Mouse (Mus musculus) intestine, embryonic 16.5 days (tissue): ENCODE measurements around the gene Cldn10. TPM values are rescaled to one million over a fixed set of nuclear protein-coding genes. Genes with fewer than 3 reads are reported as not detected.

ENCODE experiments used
- ATAC-seq: fragments of 200-750 bp; cut with Nextera tagmentation; 2 replicates; pipeline ENCODE4 v1.8.0; 2017; ENCODE audit warnings: moderate TSS enrichment, moderate library complexity
- H3K27ac ChIP-seq: fragments of 300-500 bp; sonication (generic); 2 replicates; pipeline ENCODE4 v1.5.1; 2014; ENCODE audit warnings: mild to moderate bottlenecking, low read length
- H3K27me3 ChIP-seq: fragments of 300-500 bp; sonication (generic); replicated peaks from 2 replicates; pipeline ENCODE4 v1.6.1; 2014; ENCODE audit warnings: low read length, control low read depth, mixed read lengths; ENCODE audit not compliant: control insufficient read depth, insufficient read depth
- H3K36me3 ChIP-seq: fragments of 300-500 bp; sonication (generic); 2 replicates; pipeline ENCODE4 v1.6.1; 2014; ENCODE audit warnings: low read length, control low read depth; ENCODE audit not compliant: control insufficient read depth, insufficient read depth
- H3K4me1 ChIP-seq: fragments of 300-500 bp; sonication (generic); 2 replicates; pipeline ENCODE4 v1.6.1; 2014; ENCODE audit warnings: low read length, control low read depth, mixed read lengths; ENCODE audit not compliant: control insufficient read depth, insufficient read depth
- H3K4me2 ChIP-seq: fragments of 300-500 bp; sonication (generic); 2 replicates; pipeline ENCODE4 v1.6.1; 2014; ENCODE audit warnings: low read depth, low read length, control low read depth
- H3K4me3 ChIP-seq: fragments of 300-500 bp; sonication (generic); 2 replicates; pipeline ENCODE4 v1.5.1; 2014; ENCODE audit warnings: mild to moderate bottlenecking, low read length
- H3K9ac ChIP-seq: fragments of 300-500 bp; sonication (generic); 2 replicates; pipeline ENCODE4 v1.6.1; 2014; ENCODE audit warnings: low read depth, low read length
- H3K9me3 ChIP-seq: fragments of 300-500 bp; sonication (generic); 2 replicates; pipeline ENCODE4 v1.6.1; 2016; ENCODE audit warnings: low read length, control low read depth; ENCODE audit not compliant: control insufficient read depth
- WGBS: fragments of 180-500 bp; shearing (Covaris S2); extraction: QIAGEN DNeasy Blood & Tissue Kit; methylation state at CpG from one replicate; pipeline ENCODE4 v1.1.7; 2014; 5-methylcytosine and 5-hydroxymethylcytosine counted together
- polyA plus RNA-seq: library from polyadenylated mRNA; unstranded; fragments of >200 nt; fragmentation: Nextera tagmentation; extraction: Ambion mirVana; gene quantifications from 2 replicates; pipeline ENCODE4 v1.2.1, GENCODE M21; 2015

Cldn10 gene
- polyA plus RNA-seq, 1 experiment from 2014 or later: 21.1 TPM

DNA sequence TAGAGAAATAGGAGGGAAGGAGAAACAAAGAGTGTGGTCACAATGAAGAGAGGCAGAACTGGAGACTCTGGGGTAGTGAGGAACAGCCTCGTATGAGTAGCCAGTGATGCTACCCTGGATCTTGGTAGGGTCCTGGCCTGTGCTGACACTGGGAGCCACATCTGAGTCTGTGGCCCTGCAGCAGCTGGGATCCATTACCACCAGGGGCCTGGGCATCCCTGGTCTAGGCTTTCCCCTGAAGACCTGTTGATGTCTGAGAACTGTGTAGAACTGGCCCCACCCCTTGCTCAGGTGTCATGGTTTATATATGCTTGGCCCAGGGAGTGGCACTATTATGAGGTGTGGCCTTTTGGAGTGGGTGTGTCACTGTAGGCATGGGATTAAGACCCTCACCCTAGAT, 12.2 kb upstream of the Cldn10 start:
- no peak overlapping the region for H3K9ac ChIP-seq
- no peaks in the 10 kb centered on the region for H3K36me3 ChIP-seq
- no peak overlapping the region for H3K4me2 ChIP-seq
- H3K4me1 ChIP-seq: no peaks in the 10 kb centered on the region
- H3K27me3 ChIP-seq: no peaks in the 10 kb centered on the region
- H3K27ac ChIP-seq: no peak overlapping the region
- WGBS: 91% methylated on average over 1 of the region's 1 CpGs
- no peak overlapping the region for H3K4me3 ChIP-seq
- no peaks in the 10 kb centered on the region for H3K9me3 ChIP-seq
- ATAC-seq: no peak

DNA sequence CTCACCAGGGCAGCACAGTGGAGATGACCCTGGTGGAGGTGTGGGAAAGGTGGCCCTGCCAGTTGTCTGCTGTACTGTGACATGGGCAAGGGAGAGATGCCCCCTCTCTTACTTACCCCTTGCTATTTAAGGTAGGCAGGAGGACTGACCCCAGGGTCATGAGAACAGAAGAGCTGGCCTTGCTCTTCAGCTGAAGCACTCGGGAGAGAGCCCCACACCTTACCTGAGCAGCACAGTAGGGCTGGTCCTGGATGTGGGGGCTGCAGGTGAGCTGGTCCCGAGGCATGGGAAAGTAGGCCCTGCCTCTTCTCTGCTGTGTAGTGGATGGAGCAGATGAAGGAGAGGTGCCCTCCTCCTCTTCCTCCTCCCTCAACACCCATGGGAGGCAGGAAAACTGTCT, 11.3 kb upstream of the Cldn10 start:
- no peak overlapping the region for H3K4me2 ChIP-seq
- WGBS: 82% methylated on average over 2 of the region's 2 CpGs
- ATAC-seq: no peak

DNA sequence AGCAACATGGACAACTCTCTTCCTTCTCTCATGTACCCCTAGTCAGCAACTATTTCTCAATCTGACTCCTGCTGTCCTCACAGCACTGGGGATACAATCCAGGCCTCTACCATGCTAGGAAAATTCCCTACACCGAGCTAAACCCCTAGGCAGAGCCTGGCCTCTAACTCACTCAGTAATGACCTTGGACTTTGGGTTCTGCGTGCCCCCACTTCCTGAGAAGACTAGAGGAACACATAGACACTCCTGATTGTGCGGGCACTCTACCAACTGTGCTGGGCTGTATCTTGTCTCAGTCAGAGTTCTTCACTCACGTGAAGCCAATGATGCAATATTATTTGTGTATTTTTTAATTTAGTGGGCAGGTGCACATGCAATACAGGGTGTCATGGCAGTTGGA, 10.2 kb upstream of the Cldn10 start:
- no peak overlapping the region for H3K4me3 ChIP-seq
- ATAC-seq: no peak
- no peaks in the 10 kb centered on the region for H3K36me3 ChIP-seq
- H3K4me2 ChIP-seq: no peak overlapping the region
- no peak overlapping the region for H3K9ac ChIP-seq
- no peak overlapping the region for H3K27ac ChIP-seq
- no peaks in the 10 kb centered on the region for H3K27me3 ChIP-seq
- WGBS: 77% methylated on average over 4 of the region's 4 CpGs
- H3K9me3 ChIP-seq: no peaks in the 10 kb centered on the region
- H3K4me1 ChIP-seq: no peaks in the 10 kb centered on the region

More for the DNA sequence above, 11.3 kb upstream of the Cldn10 start:
- no peak overlapping the region for H3K9ac ChIP-seq
- H3K4me1 ChIP-seq: no peaks in the 10 kb centered on the region
- H3K27me3 ChIP-seq: no peaks in the 10 kb centered on the region
- H3K36me3 ChIP-seq: no peaks in the 10 kb centered on the region
- no peaks in the 10 kb centered on the region for H3K9me3 ChIP-seq
- no peak overlapping the region for H3K4me3 ChIP-seq
- H3K27ac ChIP-seq: no peak overlapping the region

DNA sequence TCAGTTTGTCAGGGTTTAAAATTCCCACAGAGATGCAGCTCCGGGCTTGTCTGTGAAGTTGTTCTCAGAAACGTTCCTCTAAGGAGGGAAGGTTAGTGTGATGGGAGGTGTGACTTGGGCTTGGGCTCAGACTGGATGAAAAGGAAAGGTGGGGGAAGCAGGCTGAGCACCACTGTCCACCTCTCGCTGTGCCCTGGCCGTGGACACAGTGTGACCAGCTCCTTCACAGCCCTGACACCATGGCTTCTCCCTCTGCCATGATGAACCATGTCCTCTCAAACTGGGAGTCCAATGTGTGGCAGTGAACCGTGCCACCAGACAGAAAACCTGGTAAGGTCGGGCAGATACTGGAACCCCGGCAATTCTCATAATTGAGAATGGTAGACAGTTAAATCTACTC, 6.1 kb upstream of the Cldn10 start:
- H3K4me3 ChIP-seq: no peak overlapping the region
- no peaks in the 10 kb centered on the region for H3K4me1 ChIP-seq
- no peak for ATAC-seq
- no peaks in the 10 kb centered on the region for H3K27me3 ChIP-seq
- no peaks in the 10 kb centered on the region for H3K9me3 ChIP-seq
- H3K36me3 ChIP-seq: no peaks in the 10 kb centered on the region
- no peak overlapping the region for H3K9ac ChIP-seq
- WGBS: 86% methylated on average over 7 of the region's 7 CpGs
- H3K27ac ChIP-seq: no peak overlapping the region
- H3K4me2 ChIP-seq: no peak overlapping the region

DNA sequence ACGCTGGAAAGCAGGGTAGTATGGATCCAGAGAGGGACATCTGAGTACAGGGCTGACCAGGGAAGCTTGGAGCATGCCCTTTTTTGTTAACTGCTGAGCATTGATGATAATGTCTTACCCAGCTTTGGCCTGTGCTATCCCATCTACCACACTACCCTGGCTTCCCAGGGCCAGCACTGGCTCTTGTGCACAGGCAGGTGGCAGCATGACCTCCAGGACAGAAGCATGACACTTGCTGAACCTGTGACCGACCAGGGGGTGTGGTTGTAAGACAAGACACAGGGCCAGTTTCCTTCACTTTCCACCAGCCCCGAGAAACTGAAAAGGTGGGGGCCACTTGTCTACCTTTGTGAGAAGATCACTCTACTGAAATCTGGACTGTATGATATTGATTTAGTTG, 5.5 kb upstream of the Cldn10 start:
- Histone ChIP-seq H3K4me2 (no peak overlapping the region), H3K27me3 (no peaks in the 10 kb centered on the region), H3K9ac (no peak overlapping the region), H3K9me3 (no peaks in the 10 kb centered on the region), H3K4me3 (no peak overlapping the region), H3K27ac (no peak overlapping the region), H3K4me1 (no peaks in the 10 kb centered on the region), H3K36me3 (no peaks in the 10 kb centered on the region)
- WGBS: 48% methylated on average over 3 of the region's 3 CpGs
- no peak for ATAC-seq

DNA sequence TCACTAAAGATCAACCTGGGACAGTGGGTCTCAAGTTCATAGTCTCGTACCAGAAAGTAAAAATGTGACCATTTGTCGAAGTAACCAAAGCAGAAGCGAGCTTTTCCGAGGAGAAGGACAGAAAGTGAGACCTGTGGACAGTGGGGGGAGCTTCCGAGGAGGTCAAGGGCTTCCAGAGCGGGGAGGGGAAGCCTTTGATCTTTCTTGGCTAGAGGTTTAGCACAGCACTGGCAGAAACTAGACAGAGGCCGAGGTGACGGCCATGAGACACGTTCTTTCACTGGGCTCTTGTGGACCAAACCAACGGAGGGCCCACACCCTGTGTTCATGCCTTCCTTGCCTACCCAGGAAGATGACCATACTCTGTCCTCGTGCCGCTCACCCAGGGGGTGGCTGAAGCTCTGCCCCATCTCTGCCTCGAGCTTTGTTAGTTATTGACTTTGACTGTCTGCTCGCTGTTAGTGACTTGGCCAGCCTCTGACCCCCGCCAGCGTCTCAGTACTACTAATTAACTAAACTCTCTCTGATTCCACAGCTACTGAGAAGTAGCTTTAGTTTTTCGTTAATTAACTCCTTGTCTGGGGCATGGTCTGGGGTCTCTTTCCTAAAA, 4.3 kb upstream of the Cldn10 start:
- H3K36me3 ChIP-seq: no peaks in the 10 kb centered on the region
- H3K9me3 ChIP-seq: no peaks in the 10 kb centered on the region
- no peaks in the 10 kb centered on the region for H3K27me3 ChIP-seq
- H3K9ac ChIP-seq: no peak overlapping the region
- H3K4me3 ChIP-seq: no peak overlapping the region
- ATAC-seq: no peak
- no peaks in the 10 kb centered on the region for H3K4me1 ChIP-seq
- H3K27ac ChIP-seq: no peak overlapping the region
- no peak overlapping the region for H3K4me2 ChIP-seq
- 70% methylated on average over 17 of the region's 17 CpGs for WGBS

DNA sequence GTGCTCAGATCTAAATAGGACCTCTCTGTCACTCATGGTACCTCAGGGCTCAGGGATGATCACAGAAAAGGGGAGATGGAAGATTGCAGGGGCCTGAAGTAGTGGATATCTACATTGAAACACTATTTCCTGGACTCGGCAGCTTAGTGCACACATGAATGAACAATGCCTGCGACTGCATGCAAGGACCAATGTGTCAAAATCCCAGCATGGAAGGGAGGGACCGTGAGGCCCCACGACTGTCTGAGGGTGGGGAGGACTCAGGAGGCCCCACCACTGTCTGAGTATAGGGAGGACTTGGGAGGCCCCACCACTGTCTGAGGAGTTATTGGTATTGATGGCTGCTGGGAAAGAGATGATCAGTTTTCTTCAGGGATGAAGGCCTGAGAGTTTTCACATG, 2.5 kb downstream of the Cldn10 start:
- no peaks in the 10 kb centered on the region for H3K9me3 ChIP-seq
- H3K4me3 ChIP-seq: no peak overlapping the region
- no peaks in the 10 kb centered on the region for H3K4me1 ChIP-seq
- H3K27me3 ChIP-seq: no peaks in the 10 kb centered on the region
- H3K27ac ChIP-seq: no peak overlapping the region
- H3K4me2 ChIP-seq: no peak overlapping the region
- H3K36me3 ChIP-seq: no peaks in the 10 kb centered on the region
- no peak for ATAC-seq
- no peak overlapping the region for H3K9ac ChIP-seq
- 78% methylated on average over 4 of the region's 4 CpGs for WGBS

DNA sequence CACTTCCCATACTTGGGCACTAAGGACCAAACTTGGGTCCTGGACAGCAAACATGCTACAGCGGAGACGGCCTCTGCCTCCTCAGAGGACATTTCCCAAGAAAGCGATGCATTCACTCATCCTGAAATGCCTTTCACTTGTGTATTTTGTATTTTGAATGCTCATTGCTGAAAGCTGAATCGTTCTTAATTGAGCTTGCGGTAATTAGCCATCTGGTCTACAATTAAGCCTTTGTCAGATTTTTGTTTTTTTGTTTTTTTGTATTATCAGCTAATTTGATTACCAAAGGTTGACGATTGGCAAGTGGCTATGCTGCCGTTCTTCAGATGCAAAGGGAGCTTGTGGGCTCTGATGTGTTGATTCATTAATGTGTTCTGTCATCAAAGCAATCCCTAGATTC, 5.2 kb downstream of the Cldn10 start:
- Histone ChIP-seq H3K9ac (no peak overlapping the region), H3K36me3 (no peaks in the 10 kb centered on the region), H3K4me3 (no peak overlapping the region), H3K27me3 (no peaks in the 10 kb centered on the region), H3K27ac (no peak overlapping the region), H3K9me3 (no peaks in the 10 kb centered on the region), H3K4me1 (no peaks in the 10 kb centered on the region), H3K4me2 (no peak overlapping the region)
- WGBS: 88% methylated on average over 7 of the region's 7 CpGs
- ATAC-seq: no peak

DNA sequence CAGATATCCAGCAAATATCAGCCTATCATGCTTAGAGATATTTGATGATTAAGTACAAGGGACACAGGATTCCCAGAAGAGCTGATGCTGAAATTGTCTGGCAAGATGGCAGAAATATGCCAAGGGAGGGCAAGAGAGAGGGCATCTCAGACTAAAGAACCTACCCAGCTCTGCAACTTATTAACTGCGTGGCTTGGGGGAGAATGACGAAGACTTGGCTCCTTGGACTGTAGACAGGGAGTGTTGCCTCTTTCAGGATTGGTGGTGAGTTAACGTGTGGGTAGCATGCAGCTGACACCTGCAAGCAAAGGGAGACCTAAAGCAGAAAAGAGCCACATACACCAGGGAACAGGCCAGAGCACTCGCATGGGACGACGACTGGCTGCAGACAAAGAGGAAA, 5.7 kb downstream of the Cldn10 start:
- H3K36me3 ChIP-seq: no peaks in the 10 kb centered on the region
- H3K9ac ChIP-seq: no peak overlapping the region
- ATAC-seq: no peak
- 92% methylated on average over 6 of the region's 6 CpGs for WGBS
- no peaks in the 10 kb centered on the region for H3K27me3 ChIP-seq
- no peaks in the 10 kb centered on the region for H3K4me1 ChIP-seq
- H3K9me3 ChIP-seq: no peaks in the 10 kb centered on the region
- H3K27ac ChIP-seq: no peak overlapping the region
- H3K4me3 ChIP-seq: no peak overlapping the region
- no peak overlapping the region for H3K4me2 ChIP-seq

DNA sequence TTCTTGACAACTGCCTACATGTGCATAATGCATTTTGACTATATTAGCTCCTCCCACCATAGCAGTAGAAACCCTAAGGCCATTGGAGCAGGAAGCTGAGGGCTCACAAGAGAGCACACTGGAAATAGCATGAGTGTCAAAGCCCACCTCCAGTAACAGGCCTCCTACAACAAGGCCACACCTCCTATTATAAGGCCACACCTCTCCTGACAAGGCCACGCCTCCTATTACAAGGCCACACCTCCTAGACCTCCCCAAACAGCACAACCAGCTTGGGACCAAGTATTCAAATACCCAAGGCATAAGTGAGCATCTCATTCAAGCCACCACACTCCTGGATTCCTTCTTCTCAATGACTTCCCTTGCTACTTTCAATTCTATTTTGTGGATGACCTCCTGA, 6.5 kb downstream of the Cldn10 start:
- no peaks in the 10 kb centered on the region for H3K27me3 ChIP-seq
- H3K4me1 ChIP-seq: no peaks in the 10 kb centered on the region
- no peaks in the 10 kb centered on the region for H3K36me3 ChIP-seq
- H3K9me3 ChIP-seq: no peaks in the 10 kb centered on the region
- no peak for ATAC-seq
- 50% methylated on average over 1 of the region's 1 CpGs for WGBS
- no peak overlapping the region for H3K4me3 ChIP-seq
- no peak overlapping the region for H3K27ac ChIP-seq
- no peak overlapping the region for H3K9ac ChIP-seq
- H3K4me2 ChIP-seq: no peak overlapping the region
